Mouse (Mus musculus): ENCODE measurements around the gene Sqstm1.

The Sqstm1 gene

DNA sequence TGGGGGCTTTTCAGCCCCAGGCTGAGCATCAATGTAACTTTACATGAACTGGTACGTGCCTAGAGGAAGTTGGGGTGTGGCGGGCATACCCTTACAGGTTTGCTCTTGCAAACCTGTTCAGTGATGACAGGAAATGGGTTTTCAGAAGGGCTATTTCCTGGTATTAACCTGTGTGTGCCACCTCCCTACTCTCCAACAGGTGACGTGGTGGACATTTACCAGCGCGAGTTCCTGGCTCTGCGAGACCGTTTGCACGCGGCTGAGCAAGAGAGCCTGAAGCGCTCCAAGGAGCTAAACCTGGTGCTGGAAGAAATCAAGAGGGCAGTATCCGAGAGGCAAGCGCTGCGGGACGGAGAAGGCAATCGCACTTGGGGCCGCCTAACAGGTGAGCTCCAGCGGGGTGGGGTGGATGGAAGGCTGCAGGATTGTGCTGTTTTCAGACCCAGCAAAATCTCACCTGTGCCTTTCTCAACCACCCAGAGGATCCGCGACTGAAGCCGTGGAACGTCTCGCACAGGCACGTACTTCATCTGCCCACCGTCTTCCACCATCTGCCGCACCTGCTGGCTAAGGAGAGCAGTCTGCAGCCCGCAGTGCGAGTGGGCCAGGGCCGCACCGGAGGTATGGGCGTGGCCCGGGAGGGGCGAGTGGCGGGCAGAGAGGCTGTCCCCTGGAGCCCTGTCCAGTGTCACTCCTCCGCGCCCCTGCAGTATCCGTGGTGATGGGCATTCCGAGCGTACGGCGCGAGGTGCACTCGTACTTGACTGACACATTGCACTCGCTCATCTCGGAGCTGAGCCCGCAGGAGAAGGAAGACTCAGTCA lies 20.1 kb upstream of the Sqstm1 start:
- 59% methylated on average over 45 of the region's 45 CpGs for WGBS

DNA sequence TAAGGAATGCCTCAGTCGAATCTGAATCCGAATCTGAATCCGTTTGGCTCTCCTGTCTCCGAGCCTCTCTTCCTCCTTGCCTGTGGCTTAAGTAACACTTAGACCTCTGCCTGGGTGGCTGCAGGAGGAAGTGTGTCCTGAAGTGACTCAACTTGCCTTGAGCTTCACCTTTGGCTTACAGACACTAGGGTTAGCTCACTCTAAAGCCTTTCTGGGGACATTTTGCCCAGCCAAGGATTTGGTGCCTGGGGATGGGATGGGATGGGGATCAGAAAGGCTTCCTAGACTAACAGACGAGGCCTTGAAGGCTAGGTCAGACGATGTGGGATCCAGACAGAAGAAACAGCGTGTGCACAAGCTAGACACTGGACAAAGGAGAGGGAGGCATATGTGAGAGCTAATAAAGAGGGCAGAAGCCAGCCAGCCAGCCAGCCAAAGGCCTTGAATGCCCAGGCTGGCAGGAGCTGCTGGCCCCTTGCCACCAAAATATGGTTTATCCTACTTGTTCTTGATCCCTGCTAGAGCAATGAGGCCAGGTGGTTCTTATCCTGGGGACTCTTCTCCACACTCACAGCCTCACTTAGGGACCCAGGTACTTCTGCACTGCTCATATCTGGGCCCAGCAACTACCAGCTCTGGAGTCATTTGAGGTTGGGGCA lies 18.8 kb upstream of the Sqstm1 start:
- WGBS = 76% methylated on average over 7 of the region's 7 CpGs

DNA sequence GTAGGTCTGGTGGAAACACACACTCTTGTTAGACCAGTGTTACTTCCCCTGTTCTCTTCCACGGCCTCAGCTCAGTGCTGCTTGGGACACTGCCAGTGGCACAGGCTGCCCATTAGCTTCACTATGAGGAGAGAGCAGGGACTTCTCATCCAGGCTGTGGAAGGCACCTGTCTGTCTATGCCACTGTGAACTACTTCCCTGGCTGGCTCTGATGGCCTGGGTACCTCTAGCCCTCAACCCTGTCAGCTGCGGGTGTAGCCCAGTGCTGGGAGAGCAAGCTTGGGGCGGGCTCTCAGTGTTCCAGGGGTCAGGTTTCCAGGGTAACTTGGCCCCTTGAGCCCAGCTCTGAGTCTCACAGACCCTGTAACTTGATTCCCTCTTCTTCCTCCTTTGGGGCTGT lies 18.1 kb upstream of the Sqstm1 start:
- 63% methylated on average over 3 of the region's 3 CpGs for WGBS

DNA sequence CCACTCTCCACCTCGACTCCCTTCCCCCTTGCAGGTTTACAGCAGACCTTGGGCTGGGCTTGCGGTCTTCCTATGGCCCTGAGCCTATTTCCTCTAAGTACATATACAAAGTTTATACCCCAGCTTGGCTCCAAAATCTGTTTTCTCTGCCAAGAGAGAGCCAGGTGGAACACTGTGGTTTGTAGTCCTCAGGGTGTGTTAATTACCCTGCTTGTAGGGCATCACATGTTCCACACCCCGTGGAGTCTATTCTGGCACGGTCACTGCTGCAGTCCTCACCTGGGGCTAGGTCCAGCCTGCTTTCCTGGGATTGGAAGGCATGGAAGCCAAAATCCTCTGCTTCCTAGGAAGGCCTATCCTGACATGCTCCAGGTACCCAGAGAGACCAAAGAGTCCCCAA lies 17.1 kb upstream of the Sqstm1 start:
- 70% methylated on average over 4 of the region's 4 CpGs for WGBS

DNA sequence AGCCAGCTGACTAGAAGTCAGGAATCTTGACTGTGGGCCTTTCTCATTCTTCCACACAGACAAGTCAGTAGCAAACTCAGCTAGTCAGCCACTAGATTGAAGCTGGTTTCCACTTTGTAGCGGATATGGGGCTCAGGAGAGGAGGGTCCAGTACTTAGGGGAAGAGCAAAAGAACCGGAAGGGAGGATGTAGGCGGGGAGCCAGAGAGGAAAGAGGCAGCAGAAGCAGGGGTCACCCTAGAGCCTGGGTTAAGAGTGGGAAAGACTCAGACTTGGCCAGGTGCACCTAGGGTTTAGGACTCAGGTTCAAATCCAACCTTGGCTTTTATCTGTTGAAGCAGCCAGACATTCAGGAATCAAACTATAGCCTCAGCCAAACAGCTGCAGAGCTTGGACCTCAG lies 16.6 kb upstream of the Sqstm1 start:
- 60% methylated on average over 3 of the region's 3 CpGs for WGBS

DNA sequence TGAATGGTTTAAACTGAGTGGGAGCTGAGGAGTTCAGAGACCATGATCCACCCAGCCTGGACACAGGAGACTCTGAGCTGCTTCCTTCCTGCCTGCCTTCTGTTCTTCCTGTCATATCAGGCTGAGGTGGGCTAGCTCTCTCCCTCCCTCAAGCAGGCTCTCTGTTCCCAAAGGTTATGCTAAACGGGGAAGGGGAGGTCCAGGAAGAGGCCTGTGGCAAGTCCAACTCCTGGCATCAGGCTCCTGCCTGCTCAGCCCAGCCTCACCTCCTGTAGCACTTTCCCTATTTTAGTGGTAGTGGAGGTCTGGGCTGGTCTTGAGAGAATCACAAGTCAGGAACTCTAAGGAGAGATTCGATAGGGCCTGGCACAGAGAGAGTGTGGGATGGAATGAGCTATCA lies 15.8 kb upstream of the Sqstm1 start:
- WGBS = 20% methylated on average over 2 of the region's 2 CpGs

DNA sequence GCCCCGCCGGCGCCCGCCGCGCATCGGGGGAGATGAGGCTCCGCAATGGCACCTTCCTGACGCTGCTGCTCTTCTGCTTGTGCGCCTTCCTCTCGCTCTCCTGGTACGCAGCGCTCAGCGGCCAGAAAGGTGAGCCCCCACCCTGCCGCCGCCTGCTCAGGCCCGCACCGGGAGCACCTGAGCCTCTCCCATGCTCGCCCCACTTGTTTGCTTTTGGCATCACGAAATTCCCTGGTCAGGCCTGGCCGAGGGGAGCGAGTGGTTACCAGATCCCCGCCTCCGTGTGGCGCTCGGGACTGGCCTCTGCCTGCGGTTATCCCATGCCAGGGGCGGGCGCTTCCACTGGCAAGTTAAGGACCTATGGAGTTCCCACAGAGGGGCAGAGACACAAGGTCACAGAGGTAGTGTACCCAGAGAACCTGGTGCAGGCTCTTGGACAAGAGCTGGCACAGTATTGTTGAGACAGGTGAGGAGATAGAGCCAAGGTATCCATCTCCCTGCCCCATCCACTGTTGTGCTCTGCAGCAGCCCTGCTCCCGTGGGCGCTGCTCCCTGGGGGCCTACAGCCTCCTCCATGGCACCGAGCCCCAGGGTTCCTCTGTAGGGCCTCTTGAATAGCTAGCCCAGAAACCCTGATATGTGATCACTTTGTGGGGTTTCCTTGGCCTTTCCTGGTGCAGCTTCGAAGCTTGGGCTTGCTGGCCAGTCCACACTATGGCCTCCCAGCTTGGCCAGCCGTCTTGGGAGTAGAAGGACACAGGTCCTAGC lies 15.2 kb upstream of the Sqstm1 start:
- 1% methylated on average over 34 of the region's 34 CpGs for WGBS

DNA sequence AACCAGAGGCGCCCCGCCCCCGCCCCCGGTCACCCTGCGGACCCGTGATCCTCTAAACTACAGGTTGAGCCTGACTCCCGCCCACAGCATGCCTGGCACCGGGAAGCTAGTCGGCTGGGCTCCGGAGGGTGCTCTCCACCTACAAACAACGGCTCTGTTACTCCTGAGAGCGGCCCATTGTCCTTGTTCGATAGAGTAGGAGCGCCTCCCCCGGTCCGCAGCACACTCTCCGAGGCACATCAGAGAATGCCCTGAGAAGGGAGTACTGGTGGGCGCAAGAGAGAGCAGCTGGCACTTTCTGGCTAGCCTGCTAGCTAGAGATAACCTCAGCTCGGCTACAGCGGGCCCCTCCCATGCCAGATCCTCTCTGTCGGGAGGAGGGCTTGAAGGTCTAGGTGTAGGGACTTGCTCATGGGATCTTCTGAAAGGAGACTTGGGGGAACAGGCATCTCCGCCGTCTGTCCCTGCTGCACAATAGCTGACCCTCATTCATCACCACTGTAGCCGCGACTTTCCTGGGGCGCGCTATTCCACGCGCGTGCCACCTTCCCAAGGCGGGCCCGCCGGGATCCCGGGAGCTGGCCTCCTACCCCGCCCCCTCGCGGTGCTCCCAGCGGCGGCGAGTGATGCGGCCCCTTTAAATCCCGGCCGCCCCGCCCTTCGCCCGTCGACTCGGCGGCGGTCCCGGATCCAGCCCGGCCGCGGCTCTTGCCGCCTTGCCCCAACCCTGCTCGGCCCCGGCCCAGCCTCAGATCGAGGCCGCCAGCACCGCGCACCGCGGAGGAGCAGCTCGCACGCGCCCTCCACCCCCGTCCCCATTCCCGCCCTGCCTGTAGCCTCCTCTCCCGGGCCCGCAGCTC lies 14.3 kb upstream of the Sqstm1 start:
- WGBS = under 1% methylated on average over 62 of the region's 70 CpGs

DNA sequence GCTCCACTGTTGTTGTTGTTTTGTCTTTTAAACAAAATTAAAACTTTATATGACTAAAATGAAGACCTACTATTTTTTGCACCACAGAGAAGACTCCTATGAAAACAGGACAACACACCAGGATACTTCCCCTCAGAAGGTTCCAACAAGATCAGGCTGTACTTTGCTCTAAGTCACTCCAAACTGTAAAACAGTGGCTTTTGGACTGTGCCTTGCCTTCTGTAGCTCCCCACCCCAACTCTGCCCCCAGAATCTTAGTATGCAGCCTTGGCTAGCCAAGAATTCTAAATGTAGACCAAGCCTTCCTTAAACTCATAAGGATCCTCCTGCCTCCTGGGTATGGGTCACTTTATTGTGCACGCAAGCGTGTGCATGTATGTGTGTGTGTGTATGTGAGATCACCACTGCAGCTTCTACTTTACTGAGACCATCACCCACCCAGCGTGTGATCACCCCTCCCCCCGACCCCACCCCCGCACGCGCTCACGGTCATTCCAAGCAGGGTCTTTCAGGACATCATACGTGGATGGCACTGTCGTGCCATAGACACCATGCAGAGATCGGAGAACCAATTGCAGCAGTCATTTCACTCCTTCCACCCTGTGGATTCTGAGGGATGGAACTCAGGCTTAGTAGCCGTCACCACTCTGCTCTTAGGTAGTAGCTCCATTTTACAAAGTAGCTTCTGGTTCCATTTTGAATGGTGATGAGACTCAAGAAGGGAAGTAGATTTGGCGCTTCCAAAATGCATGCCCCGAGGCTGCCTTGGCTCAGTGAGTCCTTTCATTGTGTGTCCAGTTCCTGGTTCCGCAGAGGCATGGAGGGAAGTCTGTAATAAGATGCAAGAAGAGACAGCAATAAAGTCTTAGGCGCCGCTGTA lies 13.4 kb upstream of the Sqstm1 start:
- WGBS = 4% methylated on average over 17 of the region's 17 CpGs

DNA sequence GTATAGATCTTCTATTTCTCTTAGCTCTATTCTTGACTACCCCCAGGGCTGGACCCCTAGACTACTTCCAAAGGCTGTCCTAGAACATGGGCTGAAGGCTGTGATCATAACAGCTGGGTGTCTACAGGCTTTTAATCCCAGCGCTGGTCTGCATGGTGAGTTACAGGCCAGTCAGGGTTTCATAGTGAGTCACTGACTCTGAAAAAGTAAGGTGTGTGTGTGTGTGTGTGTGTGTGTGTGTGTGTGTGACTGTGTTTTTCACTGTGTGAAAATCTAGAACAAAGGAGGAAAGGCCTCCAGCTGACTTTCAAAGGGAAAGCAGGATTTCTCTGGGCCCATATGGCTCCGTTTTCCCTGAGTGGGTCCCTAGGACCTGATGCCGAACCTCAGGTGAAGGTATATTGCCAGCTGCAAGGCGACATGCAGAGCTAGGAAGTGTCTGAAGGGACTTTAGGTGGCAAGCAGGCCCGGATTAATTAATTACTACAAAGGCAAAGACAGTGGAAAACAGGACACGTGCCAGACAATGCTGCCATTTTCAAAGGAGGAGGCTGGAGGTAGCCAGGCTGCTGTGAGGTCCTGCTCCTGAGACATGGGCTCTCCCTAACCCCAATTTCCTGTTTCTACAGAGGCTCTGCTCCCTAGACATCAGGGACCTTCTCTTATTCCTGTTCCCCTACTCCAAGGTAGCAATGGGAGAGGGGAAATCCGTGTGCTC lies 12.1 kb upstream of the Sqstm1 start:
- 59% methylated on average over 7 of the region's 7 CpGs for WGBS

DNA sequence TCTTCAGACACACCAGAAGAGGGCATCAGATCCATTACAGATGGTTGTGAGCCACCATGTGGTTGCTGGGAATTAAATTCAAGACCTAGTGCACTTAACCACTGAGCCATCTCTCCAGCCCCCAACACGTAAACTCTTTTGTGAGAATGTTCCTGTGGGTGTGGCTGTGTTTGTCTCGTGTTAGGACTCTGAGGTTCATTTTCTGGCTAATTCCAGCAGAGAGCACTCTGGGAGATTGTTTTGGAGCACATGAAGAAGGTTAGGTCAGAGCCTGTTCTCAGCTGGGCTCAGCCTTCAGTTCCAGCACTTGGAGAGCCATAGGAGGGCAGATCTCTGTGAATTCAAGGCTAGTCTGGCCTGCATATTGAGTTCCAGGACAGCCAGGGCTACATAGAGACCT lies 9.2 kb upstream of the Sqstm1 start:
- WGBS = 75% methylated on average over 2 of the region's 2 CpGs

DNA sequence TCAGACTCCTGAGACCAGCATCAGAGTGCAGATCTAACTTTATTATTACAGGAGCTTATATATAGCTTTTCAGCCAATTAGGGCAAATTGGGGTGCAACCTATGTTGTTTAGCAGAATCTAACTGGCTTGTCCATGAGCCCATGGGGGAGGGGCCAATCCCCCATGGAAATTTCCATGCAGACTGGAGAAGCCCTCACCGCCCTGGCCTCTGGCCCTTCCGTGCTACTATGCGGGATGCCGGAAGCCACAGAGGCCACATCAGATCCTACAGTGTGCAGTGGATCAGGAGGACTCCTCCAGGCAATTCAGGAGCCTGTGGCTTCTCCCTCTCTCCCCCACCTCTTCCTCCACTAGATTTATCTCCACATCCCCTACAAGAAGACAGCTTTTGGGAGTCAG lies 7.2 kb upstream of the Sqstm1 start:
- 76% methylated on average over 4 of the region's 4 CpGs for WGBS

DNA sequence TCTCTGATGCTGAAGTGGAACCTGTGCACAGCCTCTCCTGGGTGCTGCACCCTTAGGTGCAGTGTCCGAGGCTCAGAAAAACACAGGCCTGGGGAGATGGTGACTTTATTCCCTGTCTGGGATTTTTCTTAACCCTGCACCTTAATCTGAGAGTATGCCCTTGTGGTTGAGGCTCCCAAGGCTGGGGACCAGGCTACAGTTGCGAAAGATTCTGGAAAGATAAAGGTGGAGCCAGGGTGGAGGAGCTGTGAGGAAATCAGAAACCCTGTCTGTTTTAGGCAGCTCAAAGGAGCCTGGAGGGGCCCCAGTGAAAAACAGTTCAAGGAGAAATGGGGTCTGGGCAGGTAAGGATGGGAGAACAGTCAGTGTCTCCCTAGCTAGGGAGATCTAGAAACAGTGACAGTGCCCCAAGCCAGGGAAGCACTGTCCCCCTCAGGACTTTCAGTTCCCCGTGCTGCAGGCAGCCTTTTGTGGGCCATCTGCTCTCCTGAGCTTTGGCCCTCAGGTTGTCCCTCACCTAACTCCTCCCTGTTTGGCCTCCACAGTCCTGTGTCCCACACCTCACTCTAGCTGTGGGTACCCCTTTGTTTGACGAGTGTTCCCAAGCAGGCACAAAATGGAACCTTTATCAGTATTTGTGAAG lies 6.2 kb upstream of the Sqstm1 start:
- 80% methylated on average over 4 of the region's 4 CpGs for WGBS

DNA sequence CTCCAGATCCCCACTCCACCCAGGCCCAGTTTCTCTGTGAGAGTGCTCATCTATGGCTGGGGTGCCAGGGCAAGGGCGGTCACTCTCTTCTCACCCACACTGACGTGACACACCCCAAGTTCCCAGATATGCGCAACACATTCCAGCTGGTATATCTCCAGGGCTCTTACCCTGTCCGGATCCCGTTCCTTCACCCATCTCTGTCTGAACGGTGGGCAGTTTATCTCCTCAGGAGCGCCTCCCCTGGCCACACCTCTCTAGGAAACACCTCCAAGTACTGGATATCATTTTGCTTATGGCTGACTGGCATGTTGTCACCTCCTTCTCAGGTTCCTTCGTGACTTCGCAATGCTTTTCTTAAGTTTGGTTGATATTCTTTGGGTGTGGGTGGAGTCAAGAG lies 5.0 kb upstream of the Sqstm1 start:
- WGBS = 46% methylated on average over 9 of the region's 9 CpGs

DNA sequence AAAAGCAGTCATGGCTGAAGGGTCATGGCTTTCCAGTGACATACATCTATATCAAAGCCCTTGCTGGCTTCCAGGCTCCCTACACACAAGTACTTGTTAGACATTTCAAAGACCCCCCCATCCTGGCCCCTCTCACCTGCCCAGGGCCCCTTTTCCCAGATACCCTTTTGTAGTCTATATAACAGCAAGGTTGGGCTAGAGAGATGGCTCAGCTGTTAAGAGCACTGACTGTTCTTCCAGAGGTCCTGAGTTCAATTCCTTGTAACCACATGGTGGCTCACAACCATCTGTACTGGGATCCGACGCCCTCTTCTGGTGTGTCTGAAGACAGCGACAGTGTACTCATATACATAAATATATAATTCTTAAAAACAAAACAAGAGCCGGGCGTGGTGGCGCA lies 4.0 kb upstream of the Sqstm1 start:
- WGBS = 90% methylated on average over 6 of the region's 6 CpGs

DNA sequence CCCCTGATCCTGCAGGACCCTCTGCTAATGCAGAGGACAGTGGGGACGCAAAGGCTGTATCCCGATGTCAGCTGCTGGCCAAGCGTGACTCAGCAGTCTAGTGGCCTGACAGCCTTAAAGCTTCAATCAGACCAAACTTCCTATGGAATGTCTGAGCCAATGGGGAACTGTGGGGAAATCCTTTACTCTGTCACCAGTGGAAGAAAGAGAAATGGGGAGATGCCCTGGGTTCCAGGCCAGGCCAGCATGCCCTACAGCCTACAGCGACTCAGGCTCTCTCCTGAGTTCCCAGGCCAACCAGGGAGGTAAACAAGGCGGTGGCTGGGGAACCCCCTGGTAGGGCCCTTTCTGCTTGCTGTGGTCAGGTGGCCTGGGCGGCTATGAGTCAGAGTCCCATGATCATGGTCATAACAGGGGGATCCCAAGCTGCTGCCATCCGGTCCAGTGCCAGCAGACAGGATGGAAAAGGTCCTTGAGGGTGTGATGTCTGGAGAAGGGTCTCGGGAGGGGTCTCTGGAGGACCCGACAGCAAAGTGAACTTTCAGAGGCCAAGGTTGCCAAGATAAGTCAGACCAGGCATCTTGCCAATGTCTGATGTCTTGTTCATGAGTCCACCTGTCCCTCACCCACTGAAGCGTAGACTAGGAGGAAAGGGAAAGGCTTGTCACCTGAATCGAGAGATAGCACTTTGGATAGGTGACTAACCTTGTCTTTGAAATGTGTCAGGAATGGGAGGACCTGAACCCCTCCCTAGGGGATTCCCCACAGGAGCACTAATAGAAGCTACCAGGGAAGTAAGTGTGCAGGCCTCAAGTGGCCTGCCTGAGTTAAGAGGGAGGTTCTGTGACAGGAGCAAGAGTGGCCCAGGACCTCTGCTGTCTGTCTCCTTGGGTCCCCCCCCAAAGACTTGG lies 2.5 kb upstream of the Sqstm1 start:
- WGBS = 52% methylated on average over 11 of the region's 11 CpGs

DNA sequence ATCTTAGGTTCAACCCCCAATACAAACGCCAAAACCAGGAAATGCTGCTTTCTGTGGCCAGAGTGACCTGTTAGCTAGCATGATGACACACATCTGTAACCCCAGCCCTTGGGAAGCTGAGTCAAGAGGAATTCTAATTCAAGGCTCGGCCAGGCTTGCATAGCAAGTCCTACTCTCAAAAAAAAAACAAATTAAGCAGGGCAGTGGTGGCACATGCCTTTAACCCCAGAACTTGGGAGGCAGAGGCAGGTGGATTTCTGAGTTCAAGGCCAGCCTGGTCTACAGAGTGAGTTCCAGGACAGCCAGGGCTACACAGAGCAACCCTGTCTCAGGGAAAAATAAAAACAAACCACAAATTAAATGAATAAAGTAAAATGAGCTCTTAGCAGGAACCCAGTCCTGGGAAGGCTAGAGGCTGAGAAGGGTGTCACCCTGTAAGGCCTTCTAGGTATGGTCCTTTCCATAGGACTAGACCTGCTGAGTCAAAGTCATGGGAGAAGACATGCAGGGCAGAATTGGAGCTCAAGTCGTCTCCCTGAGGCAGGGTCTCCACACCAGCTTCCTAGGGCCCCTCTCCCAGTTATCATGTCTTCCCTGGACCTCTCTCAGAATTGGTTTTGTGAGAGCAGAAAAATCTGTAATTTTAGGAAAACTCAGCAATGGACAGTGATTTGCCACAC lies 1.6 kb upstream of the Sqstm1 start:
- WGBS = 77% methylated on average over 3 of the region's 3 CpGs
